Mouse (Mus musculus): ENCODE measurements at regions not wholly inside any gene's neighbourhood (a gene's known extent, or its start where the extent isn't known, plus 50 kb on each side); places are given as distances from the start of the nearest gene placed in this dataset.

- CTCF ChIA-PET, result interaction anchor here (0.5 to 1.5 kb wide), 6 partner anchors 9 to 70 kb away, joined by 3 to 4 read pairs (median 3); no protein-coding TSS in a partner anchor
Observed at GRCm38 (mm10) chr13:24527812-24528531, 54.0 kb upstream of the Ripor2 start.
